Mouse (Mus musculus) heart, postnatal 14 days (tissue): ENCODE measurements around the gene Skil. TPM values are rescaled to one million over a fixed set of nuclear protein-coding genes. Genes with fewer than 3 reads are reported as not detected.

Experiments used
- DNase-seq, 2 experiments: peaks; one replicate each; pipeline ENCODE4 v3.0.0; 2021 to 2022
- intact Hi-C: fragments of 180-260 bp; cut with DNase I; formaldehyde crosslinking; loops from one replicate; pipeline ENCODE4 v1.15.1; 2025
- long read RNA-seq, 2 experiments: library from polyadenylated mRNA; stranded (forward); transcript quantifications; one replicate each; pipeline ENCODE4 v2.0.0; 2021
- total RNA-seq, 2 experiments: library from RNA; stranded (reverse); gene quantifications; 2 replicates each; pipeline ENCODE4 v1.2.3; 2021

Skil gene
- 10 to 100 TPM; 19.6 to 23.4 TPM for total RNA-seq
- long read RNA-seq, experiment 1, full-length matches to known transcripts, result 2 of 6 reads
- long read RNA-seq, experiment 1, partial matches to known transcripts, result 4 of 6 reads
- long read RNA-seq, experiment 1, other reads (novel, unspliced or antisense), result 0 of 6 reads
- long read RNA-seq, experiment 2, full-length matches to known transcripts, result 3 of 3 reads
- long read RNA-seq, experiment 2, partial matches to known transcripts, result 0 of 3 reads
- long read RNA-seq, experiment 2, other reads (novel, unspliced or antisense), result 0 of 3 reads

DNA sequence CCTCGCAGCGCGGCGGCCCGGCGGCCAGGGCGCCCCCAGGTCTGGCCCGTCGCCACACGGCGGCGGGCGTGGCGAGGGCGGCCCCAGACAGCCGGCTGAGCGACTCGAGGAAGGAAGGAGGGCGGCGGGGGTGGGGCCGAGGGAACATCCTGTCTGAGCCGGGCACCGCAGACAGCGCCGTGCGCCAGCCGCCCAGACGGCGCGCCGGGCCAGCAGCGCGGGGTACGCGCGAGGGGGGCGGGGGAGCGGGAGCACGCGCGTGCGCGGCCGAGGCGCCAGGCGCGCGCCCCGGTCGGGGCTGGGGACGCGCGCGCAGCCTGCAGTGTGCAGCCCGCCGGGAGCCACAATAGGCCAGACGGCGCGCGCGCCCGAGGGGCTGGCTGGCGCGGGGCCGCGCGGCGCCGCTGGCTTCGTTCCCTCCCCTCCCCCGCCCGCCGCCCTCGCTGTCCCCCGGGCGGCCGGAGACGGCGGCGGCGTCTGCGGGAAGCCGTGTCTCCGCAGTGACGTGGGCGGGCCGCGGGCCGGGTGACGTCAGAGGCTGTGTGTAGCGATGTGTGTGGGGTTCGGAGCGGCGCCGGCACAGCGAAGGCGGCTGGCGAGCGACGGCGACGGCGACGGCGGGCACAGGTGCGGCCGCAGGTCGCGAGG lies at the start of gene Skil:
Gene Skil, plus strand, starts transcription at position 528 of the 648 bp plus-strand sequence.
- intact Hi-C loops, result loop anchor here (5.0 kb wide), 1 partner anchor 43 kb away; no protein-coding TSS in a partner anchor
- peak; percentile 95 to 96 for DNase-seq

GRCm38 (mm10) chr3:31047263-31047662 lies 47.6 kb upstream of the Skil start:
- intact Hi-C loops, result no loop called here
- DNase-seq, result peak in 1 of 2 experiments; percentile 23

DNA sequence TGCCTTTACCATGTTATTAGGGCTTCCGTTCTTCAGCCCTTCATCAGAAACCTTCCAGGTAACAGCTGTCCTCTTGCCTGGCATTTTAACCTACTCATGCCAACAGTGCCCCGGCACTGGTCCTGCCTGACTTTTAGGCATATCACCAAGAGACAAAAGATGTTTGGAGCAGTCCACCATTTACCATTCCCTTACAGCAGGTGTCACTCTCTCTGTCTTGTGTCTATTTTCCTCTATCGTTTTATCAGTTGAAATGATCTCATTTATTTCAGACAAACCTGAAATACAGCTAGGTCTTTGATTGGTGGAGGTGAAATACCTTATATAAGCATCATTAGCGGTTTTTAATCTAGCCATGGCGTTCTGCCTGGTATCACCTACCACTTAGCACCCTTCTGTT lies 45.8 kb upstream of the Skil start:
- DNase-seq, result no peak
- intact Hi-C loops, result no loop called here

- DNase-seq, result no peak
- intact Hi-C loops, result loop anchor here (5.0 to 10.0 kb wide), 2 partner anchors 353 to 554 kb away; partner anchors contain the start of gene Lrrc31
Observed at GRCm38 (mm10) chr3:31050375-31050774, 44.5 kb upstream of the Skil start.

GRCm38 (mm10) chr3:31051730-31052129 lies 43.1 kb upstream of the Skil start:
- no peak for DNase-seq
- intact Hi-C loops, result loop anchor here (5.0 to 10.0 kb wide), 2 partner anchors 354 to 553 kb away; partner anchors contain the start of gene Lrrc31

GRCm38 (mm10) chr3:31053191-31053590 lies 41.7 kb upstream of the Skil start:
- no peak for DNase-seq
- intact Hi-C loops, result loop anchor here (5.0 to 10.0 kb wide), 2 partner anchors 356 to 552 kb away; partner anchors contain the start of gene Lrrc31

GRCm38 (mm10) chr3:31054888-31055287 lies 40.0 kb upstream of the Skil start:
- no peak for DNase-seq
- intact Hi-C loops, result loop anchor here (5.0 to 10.0 kb wide), 3 partner anchors 58 to 550 kb away; partner anchors contain the start of genes Lrrc31 and Prkci

DNA sequence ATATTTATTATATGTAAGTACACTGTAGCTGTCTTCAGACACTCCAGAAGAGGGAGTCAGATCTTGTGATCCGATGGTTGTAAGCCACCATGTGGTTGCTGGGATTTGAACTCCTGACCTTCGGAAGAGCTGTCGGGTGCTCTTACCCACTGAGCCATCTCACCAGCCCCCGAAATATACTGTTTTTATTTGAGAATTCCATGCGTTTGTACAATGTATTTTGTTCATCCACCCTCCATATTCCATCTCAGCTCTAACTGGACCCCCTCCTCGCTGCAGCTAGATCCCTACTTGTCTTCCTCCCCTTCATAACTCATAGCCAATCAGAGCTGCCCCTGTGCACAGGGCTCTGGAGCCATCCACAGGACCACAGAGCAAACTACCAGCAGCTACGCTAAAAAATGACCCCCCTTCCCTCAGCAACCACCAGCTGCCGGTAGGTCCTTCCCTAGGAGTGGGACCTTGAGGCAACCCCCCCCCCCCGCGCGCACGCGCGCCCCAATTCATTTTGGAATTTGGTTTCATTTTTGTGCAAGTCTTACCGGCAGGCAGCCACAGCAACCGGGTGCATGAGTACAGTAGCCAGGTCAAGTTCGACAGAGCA lies 38.7 kb upstream of the Skil start:
- intact Hi-C loops, result loop anchor here (2.0 to 10.0 kb wide), 3 partner anchors 37 to 549 kb away; partner anchors contain the start of gene Prkci
- DNase-seq, result peak; percentile 31 to 48

GRCm38 (mm10) chr3:31056651-31057627 lies 37.9 kb upstream of the Skil start:
- intact Hi-C loops, result loop anchor here (1.0 to 10.0 kb wide), 4 partner anchors 36 to 548 kb away; partner anchors contain the start of gene Prkci
- peak; percentile 74 to 81 for DNase-seq

- DNase-seq, result no peak
- intact Hi-C loops, result no loop called here
Observed at GRCm38 (mm10) chr3:31060745-31061102, 34.1 kb upstream of the Skil start.

DNA sequence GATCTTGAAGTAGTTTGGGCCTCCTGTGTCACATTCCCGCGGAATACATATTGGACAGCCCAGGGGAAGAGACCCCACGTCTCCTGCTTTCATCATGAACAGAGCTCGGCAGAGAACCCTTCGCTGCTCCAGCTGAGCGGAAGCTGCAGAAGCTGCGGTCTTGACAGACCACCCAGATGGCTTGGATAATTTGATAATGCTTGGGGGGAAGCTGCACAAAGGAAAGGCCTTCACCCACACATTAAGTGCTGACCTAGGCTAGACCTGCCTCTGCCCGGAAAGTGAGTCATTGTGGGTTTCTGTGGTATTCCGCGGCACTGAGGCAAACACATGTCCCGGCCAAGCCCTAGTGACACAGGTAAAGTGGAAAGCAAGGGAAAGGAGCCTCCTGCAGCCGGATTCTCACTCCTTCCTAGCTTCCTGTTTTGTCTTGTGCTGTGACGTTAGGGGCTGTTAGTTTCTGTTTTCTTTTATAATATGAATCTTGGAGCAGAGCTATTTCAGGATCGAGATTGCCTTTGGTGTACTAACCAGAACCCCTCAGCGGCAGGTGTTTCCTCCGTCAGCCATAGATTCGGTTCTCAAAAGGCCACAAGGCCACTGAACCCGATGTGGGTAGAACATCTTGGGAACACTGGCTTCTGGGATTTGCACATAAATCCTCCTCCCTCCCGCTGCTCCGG lies 33.6 kb upstream of the Skil start:
- intact Hi-C loops, result no loop called here
- DNase-seq, result peak in 1 of 2 experiments; percentile 11

- no peak for DNase-seq
Observed at GRCm38 (mm10) chr3:31061786-31062120, 33.1 kb upstream of the Skil start.

DNA sequence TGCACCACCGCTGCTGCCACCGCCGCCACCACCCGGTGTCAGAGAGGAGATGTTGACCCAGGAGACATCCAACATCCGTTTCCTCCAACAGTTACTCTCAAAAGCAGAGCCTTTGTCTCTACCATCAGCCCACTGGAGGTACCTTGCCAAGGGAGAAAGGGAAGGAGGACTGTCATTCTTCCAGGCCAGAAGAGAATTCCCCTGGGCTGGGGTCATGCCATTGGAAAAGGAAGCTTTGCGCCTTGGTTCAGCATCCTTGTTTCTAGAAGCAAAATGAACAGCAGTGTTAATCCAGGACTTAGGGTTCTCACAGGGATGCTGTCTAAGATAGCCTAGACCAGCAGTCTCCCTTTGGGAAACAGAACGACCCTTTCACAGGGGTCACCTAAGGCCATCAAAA lies 32.5 kb upstream of the Skil start:
- DNase-seq, result no peak
- intact Hi-C loops, result no loop called here

More at GRCm38 (mm10) chr3:31061786-31062120, 33.1 kb upstream of the Skil start:
- intact Hi-C loops, result no loop called here

GRCm38 (mm10) chr3:31068482-31068881 lies 26.4 kb upstream of the Skil start:
- intact Hi-C loops, result no loop called here
- DNase-seq, result no peak

- intact Hi-C loops, result no loop called here
- no peak for DNase-seq
Observed at GRCm38 (mm10) chr3:31071804-31072203, 23.1 kb upstream of the Skil start.

GRCm38 (mm10) chr3:31075808-31076207 lies 19.1 kb upstream of the Skil start:
- intact Hi-C loops, result no loop called here
- no peak for DNase-seq

- intact Hi-C loops, result no loop called here
Observed at GRCm38 (mm10) chr3:31077068-31077703, 17.7 kb upstream of the Skil start.

DNA sequence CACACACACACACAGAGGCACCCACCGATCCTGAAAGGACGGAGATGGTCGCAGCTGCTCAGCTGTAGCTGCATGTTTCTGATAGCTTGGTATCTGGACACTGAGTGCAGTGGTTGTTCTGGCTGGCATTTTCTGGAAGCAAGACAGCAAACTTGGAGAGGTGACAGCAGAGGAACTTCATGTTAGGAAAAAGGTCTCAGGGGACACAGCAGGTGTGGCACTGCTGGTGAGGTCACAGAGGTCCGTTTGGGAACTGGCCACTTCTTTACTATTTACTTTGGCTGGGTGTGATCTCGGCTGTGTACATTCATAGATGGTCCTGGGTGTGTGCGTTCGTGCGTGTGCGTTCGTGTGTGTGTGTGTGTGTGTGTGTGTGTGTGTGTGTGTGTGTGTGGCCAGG lies 15.4 kb upstream of the Skil start:
- intact Hi-C loops, result no loop called here
- peak in 1 of 2 experiments; percentile 46 for DNase-seq

More at GRCm38 (mm10) chr3:31077068-31077703, 17.7 kb upstream of the Skil start:
- no peak for DNase-seq
